Mouse (Mus musculus) heart, adult 2 months (tissue): ENCODE results near the gene Acd.

Experiments
- CTCF ChIP-seq: fragments of 200-600 bp; IDR thresholded peaks from 2 replicates; pipeline ENCODE4 v1.8.1; 2022; ENCODE audit warnings: antibody characterized with exemption, mild to moderate bottlenecking, moderate library complexity
- EP300 ChIP-seq: fragments of 200-500 bp; IDR thresholded peaks from 2 replicates; pipeline ENCODE4 v1.6.1; 2011; ENCODE audit warnings: low read depth, low read length, control low read depth; ENCODE audit not compliant: insufficient read depth
- POLR2A ChIP-seq: fragments of 200-500 bp; IDR thresholded peaks from 2 replicates; pipeline ENCODE4 v1.6.1; 2011; ENCODE audit warnings: mild to moderate bottlenecking, low read depth, low read length, control low read depth; ENCODE audit not compliant: insufficient read depth

- TF ChIP-seq CTCF (no peak), EP300 (no peak), POLR2A (no peak)
These were observed 22.0 kb upstream of the Acd start for GRCm38 (mm10) chr8:105722861-105723260.
